Mouse (Mus musculus): ENCODE measurements around the gene Olfr1121.
"Not testable (repeated sequence)": the region's sequence is repeated elsewhere in the genome, so short reads cannot be mapped to it uniquely, and the experiment has no call there.

The Olfr1121 gene

GRCm38 (mm10) chr2:87369595-87369994 lies at the start of gene Olfr1121:
Gene Olfr1121, plus strand, starts transcription at chr2:87369895.
- DNase-seq (ENCODE audit: low spot score), result no peak

GRCm38 (mm10) chr2:87354515-87354914 lies 15.2 kb upstream of the Olfr1121 start, which contains the start of gene Olfr1120:
Gene Olfr1120, plus strand, starts transcription at chr2:87354815.
- no peak for DNase-seq (ENCODE audit: low spot score)

GRCm38 (mm10) chr2:87360121-87360520 lies 9.6 kb upstream of the Olfr1121 start:
- DNase-seq (ENCODE audit: low spot score), result not testable (repeated sequence)

GRCm38 (mm10) chr2:87371726-87372125 lies 2.0 kb downstream of the Olfr1121 start:
- no peak for DNase-seq (ENCODE audit: low spot score)

- no peak for DNase-seq (ENCODE audit: low spot score)
Observed at GRCm38 (mm10) chr2:87383935-87384334, 14.2 kb downstream of the Olfr1121 start.

GRCm38 (mm10) chr2:87385549-87385948 lies 15.9 kb downstream of the Olfr1121 start, which contains the start of gene Olfr1122:
Gene Olfr1122, plus strand, starts transcription at chr2:87385849.
- DNase-seq (ENCODE audit: low spot score), result no peak

GRCm38 (mm10) chr2:87393605-87394004 lies 23.9 kb downstream of the Olfr1121 start:
- not testable (repeated sequence) for DNase-seq (ENCODE audit: low spot score)

GRCm38 (mm10) chr2:87394686-87395085 lies 25.0 kb downstream of the Olfr1121 start:
- DNase-seq (ENCODE audit: low spot score), result not testable (repeated sequence)

- DNase-seq (ENCODE audit: low spot score), result no peak
Observed at GRCm38 (mm10) chr2:87416335-87416734, 46.6 kb downstream of the Olfr1121 start, which contains the start of gene Olfr1123. Gene Olfr1123, plus strand, starts transcription at chr2:87416635.
